Mouse (Mus musculus): ENCODE results near the gene Usp19. TPM values are rescaled to one million over a fixed set of nuclear protein-coding genes. Genes with fewer than 3 reads are reported as not detected.

Gene Usp19
- polyA plus RNA-seq, 1 experiment, result 86.6 TPM

- Histone ChIP-seq H3ac (ENCODE audit: control insufficient read depth, insufficient read length) (peak overlapping the region; percentile 95), H3K4me2 (ENCODE audit: low read depth) (peak overlapping the region; percentile 78), H3K79me2 (ENCODE audit: control insufficient read depth, insufficient read depth) (peaks cover 22% of the 10 kb centered on the region), H3K27me3 (ENCODE audit: control insufficient read depth, insufficient read depth, insufficient read length) (no peaks in the 10 kb centered on the region), H3K4me3 (peak overlapping the region; percentile 93), H3K36me3 (ENCODE audit: control insufficient read depth, insufficient read depth) (peaks cover 33% of the 10 kb centered on the region)
- peak; percentile 53 for TF ChIP-seq POLR2AphosphoS2 (IDR thresholded peaks at IDR 0.05; ENCODE audit: insufficient read length, low read depth)
- no peak for TF ChIP-seq MYOG (IDR thresholded peaks at IDR 0.05; ENCODE audit: control insufficient read depth in 1 of 3, insufficient read depth in 1 of 3, insufficient read length in 2 of 3, low read depth in 2 of 3)
Observed at GRCm38 (mm10) chr9:108492043-108492750, 1.8 kb downstream of the Usp19 start.

- H3K79me2 ChIP-seq (ENCODE audit: control insufficient read depth, insufficient read depth), result peaks cover 22% of the 10 kb centered on the region
- TF ChIP-seq USF1 (IDR thresholded peaks at IDR 0.05; ENCODE audit: low read depth) (no peak), MYOD1 (IDR thresholded peaks at IDR 0.05; ENCODE audit: control insufficient read depth in 1 of 3, insufficient read length in 2 of 3, low read depth in 2 of 3) (no peak), POLR2AphosphoS2 (IDR thresholded peaks at IDR 0.05; ENCODE audit: insufficient read length, low read depth) (no peak), REST (IDR thresholded peaks at IDR 0.05; ENCODE audit: insufficient read depth, insufficient read length) (no peak), MAX (IDR thresholded peaks at IDR 0.05; ENCODE audit: low read depth) (no peak), POLR2A (IDR thresholded peaks at IDR 0.05; ENCODE audit: insufficient read length, low read depth) (no peak), TCF12 (IDR thresholded peaks at IDR 0.05; ENCODE audit: insufficient read depth, poor library complexity, severe bottlenecking) (no peak)
- no peaks in the 10 kb centered on the region for H3K27me3 ChIP-seq (ENCODE audit: control insufficient read depth, insufficient read depth, insufficient read length)
- H3K4me3 ChIP-seq, result peak overlapping the region; percentile 93
- no peak overlapping the region for H3ac ChIP-seq (ENCODE audit: control insufficient read depth, insufficient read length)
- peaks cover 33% of the 10 kb centered on the region for H3K36me3 ChIP-seq (ENCODE audit: control insufficient read depth, insufficient read depth)
- H3K4me2 ChIP-seq (ENCODE audit: low read depth), result no peak overlapping the region
Observed at GRCm38 (mm10) chr9:108493246-108493645, 2.8 kb downstream of the Usp19 start.

- Histone ChIP-seq H3K4me2 (ENCODE audit: low read depth) (no peak overlapping the region), H3ac (ENCODE audit: control insufficient read depth, insufficient read length) (no peak overlapping the region), H3K36me3 (ENCODE audit: control insufficient read depth, insufficient read depth) (peaks cover 33% of the 10 kb centered on the region), H3K27me3 (ENCODE audit: control insufficient read depth, insufficient read depth, insufficient read length) (no peaks in the 10 kb centered on the region), H3K79me2 (ENCODE audit: control insufficient read depth, insufficient read depth) (peaks cover 22% of the 10 kb centered on the region), H3K4me3 (no peak overlapping the region)
- TF ChIP-seq USF1 (IDR thresholded peaks at IDR 0.05; ENCODE audit: low read depth) (no peak), REST (IDR thresholded peaks at IDR 0.05; ENCODE audit: insufficient read depth, insufficient read length) (no peak), CEBPB (IDR thresholded peaks at IDR 0.05; ENCODE audit: insufficient read depth, poor library complexity, severe bottlenecking) (no peak), TCF3 (IDR thresholded peaks at IDR 0.05; ENCODE audit: insufficient read length, low read depth) (no peak), E2F4 (IDR thresholded peaks at IDR 0.05; ENCODE audit: insufficient read depth) (no peak), POLR2AphosphoS2 (IDR thresholded peaks at IDR 0.05; ENCODE audit: insufficient read length, low read depth) (no peak), TCF12 (IDR thresholded peaks at IDR 0.05; ENCODE audit: insufficient read depth, poor library complexity, severe bottlenecking) (no peak), MYOD1 (IDR thresholded peaks at IDR 0.05; ENCODE audit: control insufficient read depth in 1 of 3, insufficient read length in 2 of 3, low read depth in 2 of 3) (no peak), MYOG (IDR thresholded peaks at IDR 0.05; ENCODE audit: control insufficient read depth in 1 of 3, insufficient read depth in 1 of 3, insufficient read length in 2 of 3, low read depth in 2 of 3) (no peak), SRF (IDR thresholded peaks at IDR 0.05; ENCODE audit: control insufficient read depth, insufficient read length, low read depth) (no peak), MAX (IDR thresholded peaks at IDR 0.05; ENCODE audit: low read depth) (no peak), POLR2A (IDR thresholded peaks at IDR 0.05; ENCODE audit: insufficient read length, low read depth) (no peak)
Observed at GRCm38 (mm10) chr9:108494146-108494825, 3.9 kb downstream of the Usp19 start.

GRCm38 (mm10) chr9:108494905-108495304 is 4.5 kb downstream of the Usp19 start:
- Histone ChIP-seq H3K4me3 (no peak overlapping the region), H3K36me3 (ENCODE audit: control insufficient read depth, insufficient read depth) (peaks cover 34% of the 10 kb centered on the region), H3K27me3 (ENCODE audit: control insufficient read depth, insufficient read depth, insufficient read length) (no peaks in the 10 kb centered on the region), H3K4me2 (ENCODE audit: low read depth) (no peak overlapping the region), H3ac (ENCODE audit: control insufficient read depth, insufficient read length) (no peak overlapping the region), H3K79me2 (ENCODE audit: control insufficient read depth, insufficient read depth) (peaks cover 22% of the 10 kb centered on the region)
- TF ChIP-seq SRF (IDR thresholded peaks at IDR 0.05; ENCODE audit: control insufficient read depth, insufficient read length, low read depth), result no peak
- TF ChIP-seq MAX (IDR thresholded peaks at IDR 0.05; ENCODE audit: low read depth), result no peak
- TF ChIP-seq MYOG (IDR thresholded peaks at IDR 0.05; ENCODE audit: control insufficient read depth in 1 of 3, insufficient read depth in 1 of 3, insufficient read length in 2 of 3, low read depth in 2 of 3), result no peak
- TF ChIP-seq E2F4 (IDR thresholded peaks at IDR 0.05; ENCODE audit: insufficient read depth), result no peak
- no peak for TF ChIP-seq CEBPB (IDR thresholded peaks at IDR 0.05; ENCODE audit: insufficient read depth, poor library complexity, severe bottlenecking)
- TF ChIP-seq MYOD1 (IDR thresholded peaks at IDR 0.05; ENCODE audit: control insufficient read depth in 1 of 3, insufficient read length in 2 of 3, low read depth in 2 of 3), result no peak
- no peak for TF ChIP-seq TCF3 (IDR thresholded peaks at IDR 0.05; ENCODE audit: insufficient read length, low read depth)
- no peak for TF ChIP-seq REST (IDR thresholded peaks at IDR 0.05; ENCODE audit: insufficient read depth, insufficient read length)
- no peak for TF ChIP-seq TCF12 (IDR thresholded peaks at IDR 0.05; ENCODE audit: insufficient read depth, poor library complexity, severe bottlenecking)
- TF ChIP-seq USF1 (IDR thresholded peaks at IDR 0.05; ENCODE audit: low read depth), result no peak
- no peak for TF ChIP-seq POLR2AphosphoS2 (IDR thresholded peaks at IDR 0.05; ENCODE audit: insufficient read length, low read depth)
- TF ChIP-seq POLR2A (IDR thresholded peaks at IDR 0.05; ENCODE audit: insufficient read length, low read depth), result no peak
